Mouse (Mus musculus) embryo, embryonic 10.5 days (tissue): ENCODE measurements at regions not wholly inside any gene's neighbourhood (a gene's known extent, or its start where the extent isn't known, plus 50 kb on each side); places are given as distances from the start of the nearest gene placed in this dataset.
A peak's percentile ranks its signal among the peaks of the same experiment; 100 is the strongest.

ENCODE experiments used
- DNase-seq: peaks from one replicate; pipeline ENCODE4 v3.0.0-alpha.2; 2015; ENCODE audit warnings: low spot score

GRCm38 (mm10) chr11:117589006-117589405, 65.1 kb upstream of the Tnrc6c start:
- DNase-seq: no peak

DNA sequence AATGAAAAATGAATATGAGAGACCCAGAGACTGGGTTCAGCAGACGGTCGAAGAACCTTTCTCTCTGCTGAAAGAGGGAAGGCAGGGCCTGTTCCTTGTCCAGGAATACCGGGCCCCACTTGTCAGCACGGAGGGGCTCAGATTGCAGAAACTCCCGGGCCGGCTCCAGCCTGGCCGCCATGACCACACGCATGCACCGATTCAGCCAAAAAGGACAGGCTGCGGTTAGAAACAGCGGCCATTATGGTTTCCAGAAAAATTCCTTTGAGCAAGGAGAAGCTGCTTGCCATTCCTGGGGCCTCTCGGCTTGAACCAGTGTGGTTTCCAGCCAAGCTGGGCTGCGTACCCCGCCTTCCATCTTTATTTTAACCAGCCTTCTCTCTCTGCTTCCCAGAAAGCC, 64.7 kb upstream of the Tnrc6c start:
- no peak for DNase-seq

DNA sequence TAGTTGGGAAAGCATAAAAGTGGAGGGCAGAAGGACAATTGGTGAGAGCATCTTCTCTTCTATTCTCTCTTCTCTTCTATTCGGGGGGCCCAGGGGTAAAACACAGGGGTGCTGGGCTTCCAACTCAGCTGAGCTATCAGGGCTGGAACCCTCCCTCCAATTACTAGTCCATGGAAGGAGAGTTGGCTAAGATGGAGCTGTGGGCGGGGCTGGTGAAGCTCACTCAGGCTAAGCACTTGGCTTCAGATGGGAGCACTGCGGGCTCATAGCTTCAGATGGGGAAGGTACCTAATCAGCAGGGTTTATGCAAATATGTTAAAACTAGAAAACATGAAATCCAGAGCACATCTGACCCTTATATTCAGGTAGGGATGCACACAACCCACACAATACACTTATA, 61.5 kb upstream of the Tnrc6c start:
- no peak for DNase-seq

GRCm38 (mm10) chr11:117596201-117596600, 57.9 kb upstream of the Tnrc6c start:
- no peak for DNase-seq

DNA sequence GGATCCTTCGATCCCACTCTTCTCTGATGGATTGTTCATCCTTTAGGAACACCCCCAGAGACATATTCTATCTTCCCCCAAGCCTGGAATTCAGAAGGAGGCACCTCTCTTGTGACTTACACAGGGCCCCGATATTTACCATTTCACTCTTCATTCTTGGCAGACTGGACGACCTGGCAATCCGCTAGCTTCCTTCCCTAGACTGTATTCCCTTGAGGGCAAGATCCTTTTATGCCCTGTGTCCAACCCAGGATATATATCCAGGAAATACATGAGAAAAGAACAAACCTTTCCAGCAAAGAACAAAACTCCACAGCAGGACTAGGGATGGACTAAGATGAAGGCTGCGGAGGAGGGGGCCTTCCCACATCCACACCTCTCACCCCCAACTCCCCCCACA, 56.3 kb upstream of the Tnrc6c start:
- DNase-seq: no peak

DNA sequence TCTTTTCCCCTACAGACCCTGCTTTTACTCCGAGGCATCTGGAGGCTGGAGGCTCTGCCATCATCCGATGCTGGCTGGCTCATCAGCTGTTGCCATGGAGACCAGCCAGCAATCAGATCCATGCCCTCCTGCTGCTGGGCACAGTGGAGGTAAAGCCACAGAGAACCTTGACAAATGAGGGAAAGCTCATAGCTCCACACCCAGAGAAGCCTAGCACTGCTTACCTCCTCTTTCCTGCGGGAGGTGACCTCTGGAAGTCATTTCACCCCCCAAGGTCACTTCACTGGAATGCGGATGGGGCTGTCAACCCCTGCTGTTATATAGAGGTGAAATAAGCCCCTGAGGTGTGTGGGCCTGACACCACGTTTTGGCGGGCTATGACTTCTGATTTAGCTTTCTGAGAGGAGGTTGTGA, 55.9 kb upstream of the Tnrc6c start:
- DNase-seq: peak; percentile 77

- DNase-seq: peak; percentile 53
Observed at GRCm38 (mm10) chr11:117598610-117599009, 55.5 kb upstream of the Tnrc6c start.

DNA sequence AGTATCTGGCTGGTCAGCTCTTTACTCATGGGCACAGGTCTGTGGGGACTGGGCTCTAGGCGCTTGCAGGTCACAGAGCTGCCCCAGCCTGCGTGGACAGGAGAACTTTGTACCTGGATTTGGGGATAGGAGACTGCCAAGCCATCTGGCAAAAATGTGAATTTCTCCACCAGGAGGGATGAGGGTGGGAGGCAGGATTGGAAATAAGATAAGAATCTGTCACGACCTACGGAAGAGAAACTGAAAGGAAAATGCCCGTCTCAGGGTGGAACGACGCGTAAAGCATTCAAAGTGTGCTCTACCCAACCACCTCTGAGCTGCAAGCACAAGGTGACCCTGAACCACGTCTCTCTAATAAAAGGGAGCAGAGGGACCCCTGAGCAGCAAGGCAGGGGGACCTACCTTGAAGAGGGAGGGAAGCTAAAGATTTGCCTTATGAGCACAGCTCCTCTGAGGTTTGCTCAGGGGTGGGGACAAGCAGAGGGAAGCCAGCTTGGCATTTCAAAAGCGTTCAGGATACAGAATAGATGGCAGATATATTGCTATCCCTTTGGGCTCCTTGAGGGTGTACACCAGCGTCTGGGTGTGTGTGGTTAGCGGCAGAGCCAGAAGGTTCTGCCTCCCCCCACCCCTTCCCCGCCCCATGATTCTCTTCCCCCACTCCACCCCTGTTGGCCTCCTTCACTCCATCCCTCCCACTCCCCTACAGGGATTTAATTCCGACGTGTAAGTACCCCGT, 54.9 kb upstream of the Tnrc6c start:
- DNase-seq: no peak

DNA sequence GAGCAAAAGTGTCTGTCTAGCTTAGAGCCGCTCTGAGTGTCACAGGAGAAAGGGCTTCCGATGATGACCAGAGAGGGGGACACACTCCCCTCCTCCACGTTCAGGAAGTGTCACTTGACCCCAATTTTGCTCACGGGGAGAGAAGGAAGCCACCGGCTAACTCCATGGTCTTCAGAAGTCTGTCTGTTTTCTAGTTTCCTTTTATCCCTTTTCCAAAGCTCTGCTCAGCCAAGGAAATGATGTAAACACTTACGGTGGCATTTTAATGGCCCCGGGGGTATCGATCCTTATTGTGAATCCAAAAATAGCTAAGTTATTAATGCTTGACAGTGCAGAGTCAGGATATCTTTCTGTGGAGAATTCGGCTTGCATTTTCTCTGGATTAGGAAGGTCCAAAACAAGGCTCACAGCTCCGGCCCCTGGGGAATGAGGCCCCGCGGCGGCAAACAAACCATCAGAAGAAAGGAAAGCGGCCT, 54.3 kb upstream of the Tnrc6c start:
- no peak for DNase-seq

DNA sequence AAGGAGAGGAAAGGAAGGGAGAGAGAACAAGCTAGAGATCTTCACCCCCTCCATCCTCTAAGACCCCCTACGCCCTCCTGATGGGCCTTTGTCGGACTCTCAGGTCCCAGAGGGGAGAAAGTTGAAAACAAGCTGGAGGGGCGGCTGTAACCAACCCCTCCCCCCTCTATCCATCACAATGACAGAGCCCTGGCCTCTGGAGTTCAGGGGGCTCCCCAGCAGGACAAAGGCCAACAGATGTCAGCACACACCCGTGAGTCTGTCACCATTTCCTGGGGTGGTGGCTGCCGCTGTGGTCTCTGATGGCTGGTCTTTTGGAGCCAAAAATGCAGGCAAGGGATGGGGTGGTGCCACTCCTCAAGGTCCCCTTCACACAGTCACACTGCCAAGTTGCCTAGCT, 52.9 kb upstream of the Tnrc6c start:
- peak; percentile 65 for DNase-seq

- DNase-seq: no peak
Observed at GRCm38 (mm10) chr11:117604019-117604418, 50.1 kb upstream of the Tnrc6c start.
